Mouse (Mus musculus) embryonic facial prominence, embryonic 12.5 days (tissue): ENCODE measurements at regions not wholly inside any gene's neighbourhood (a gene's known extent, or its start where the extent isn't known, plus 50 kb on each side); places are given as distances from the start of the nearest gene placed in this dataset.
A peak's percentile ranks its signal among the peaks of the same experiment; 100 is the strongest.
"Not testable (repeated sequence)": the region's sequence is repeated elsewhere in the genome, so short reads cannot be mapped to it uniquely, and the experiment has no call there.

ENCODE experiments used
- ATAC-seq: fragments of 200-750 bp; cut with Nextera tagmentation; 2 replicates; pipeline ENCODE4 v1.8.0; 2017; ENCODE audit not compliant: insufficient number of reproducible peaks, insufficient read depth, low FRiP score, low TSS enrichment
- H3K27ac ChIP-seq: fragments of 300-500 bp; sonication (generic); 2 replicates; pipeline ENCODE4 v1.5.1; 2016; ENCODE audit warnings: mild to moderate bottlenecking
- H3K27me3 ChIP-seq: fragments of 300-500 bp; sonication (generic); 2 replicates; pipeline ENCODE4 v1.6.1; 2016; ENCODE audit warnings: mild to moderate bottlenecking, moderate library complexity
- H3K36me3 ChIP-seq: fragments of 300-500 bp; sonication (generic); 2 replicates; pipeline ENCODE4 v1.6.1; 2016; ENCODE audit warnings: mild to moderate bottlenecking
- H3K4me1 ChIP-seq: fragments of 300-500 bp; sonication (generic); 2 replicates; pipeline ENCODE4 v1.6.1; 2016
- H3K4me2 ChIP-seq: fragments of 300-500 bp; sonication (generic); replicated peaks from 2 replicates; pipeline ENCODE4 v1.6.1; 2016; ENCODE audit warnings: mild to moderate bottlenecking, moderate library complexity
- H3K4me3 ChIP-seq: fragments of 300-500 bp; sonication (generic); 2 replicates; pipeline ENCODE4 v1.5.1; 2016; ENCODE audit warnings: mild to moderate bottlenecking
- H3K9ac ChIP-seq: fragments of 300-500 bp; sonication (generic); 2 replicates; pipeline ENCODE4 v1.6.1; 2016; ENCODE audit warnings: mild to moderate bottlenecking, moderate library complexity
- H3K9me3 ChIP-seq: fragments of 300-500 bp; sonication (generic); 2 replicates; pipeline ENCODE4 v1.6.1; 2016; ENCODE audit warnings: mild to moderate bottlenecking, moderate library complexity
- WGBS: fragments of 180-500 bp; shearing (Covaris S2); methylation state at CpG from one replicate; pipeline ENCODE4 v1.1.7; 2016; 5-methylcytosine and 5-hydroxymethylcytosine counted together

- ATAC-seq, result peak; percentile 77; the same call in 1 of the 2 replicates
- not testable (repeated sequence) for H3K27ac ChIP-seq
Observed at GRCm38 (mm10) chr7:60622271-60623249, 482.5 kb upstream of the Snrpn start.

GRCm38 (mm10) chr7:60617070-60617674 is 477.2 kb upstream of the Snrpn start:
- H3K27ac ChIP-seq, H3K4me3 ChIP-seq, H3K9me3 ChIP-seq, H3K36me3 ChIP-seq, H3K27me3 ChIP-seq, H3K4me1 ChIP-seq, H3K9ac ChIP-seq, H3K4me2 ChIP-seq, ATAC-seq: not testable (repeated sequence)
- WGBS, result 9% methylated on average over 5 of the region's 5 CpGs

More at GRCm38 (mm10) chr7:60622271-60623249, 482.5 kb upstream of the Snrpn start:
- not testable (repeated sequence) for H3K4me1 ChIP-seq, H3K9me3 ChIP-seq, H3K36me3 ChIP-seq, H3K9ac ChIP-seq, H3K27me3 ChIP-seq
- Histone ChIP-seq H3K4me2 (peak overlapping the region; percentile 39), H3K4me3 (peak overlapping the region; percentile 23)
- WGBS, result 31% methylated on average over 29 of the region's 29 CpGs
